Mouse (Mus musculus) limb, embryonic 14.5 days (tissue): ENCODE results near the gene Cabp1. TPM values are rescaled to one million over a fixed set of nuclear protein-coding genes. Genes with fewer than 3 reads are reported as not detected.

Experiments used
- ATAC-seq: fragments of 200-750 bp; cut with Nextera tagmentation; 2 replicates; pipeline ENCODE4 v1.8.0; 2017; ENCODE audit warnings: low read depth, moderate number of reproducible peaks, moderate TSS enrichment; ENCODE audit not compliant: low FRiP score
- DNase-seq: peaks from one replicate; pipeline ENCODE4 v3.0.0-alpha.2; 2015; ENCODE audit warnings: low spot score
- H3K27ac ChIP-seq: fragments of 300-500 bp; sonication (generic); replicated peaks from 2 replicates; pipeline ENCODE4 v1.5.1; 2014; ENCODE audit warnings: low read depth, mild to moderate bottlenecking, low read length, moderate library complexity, mixed read lengths
- H3K27me3 ChIP-seq: fragments of 300-500 bp; sonication (generic); 2 replicates; pipeline ENCODE4 v1.6.1; 2014; ENCODE audit warnings: low read length, mixed read lengths; ENCODE audit not compliant: control insufficient read depth, insufficient read depth
- H3K36me3 ChIP-seq: fragments of 300-500 bp; sonication (generic); 2 replicates; pipeline ENCODE4 v1.6.1; 2014; ENCODE audit warnings: mild to moderate bottlenecking, low read length, moderate library complexity, mixed read lengths; ENCODE audit not compliant: control insufficient read depth, insufficient read depth
- H3K4me1 ChIP-seq: fragments of 300-500 bp; sonication (generic); 2 replicates; pipeline ENCODE4 v1.6.1; 2014; ENCODE audit warnings: antibody characterized with exemption, low read length, mixed read lengths; ENCODE audit not compliant: control insufficient read depth, insufficient read depth
- H3K4me2 ChIP-seq: fragments of 300-500 bp; sonication (generic); replicated peaks from 2 replicates; pipeline ENCODE4 v1.6.1; 2014; ENCODE audit warnings: low read depth, mild to moderate bottlenecking, low read length, moderate library complexity; ENCODE audit not compliant: severe bottlenecking
- H3K4me3 ChIP-seq: fragments of 300-500 bp; sonication (generic); replicated peaks from 2 replicates; pipeline ENCODE4 v1.5.1; 2014; ENCODE audit warnings: low read length
- H3K9ac ChIP-seq: fragments of 300-500 bp; sonication (generic); 2 replicates; pipeline ENCODE4 v1.6.1; 2014; ENCODE audit warnings: mild to moderate bottlenecking, low read depth, low read length, moderate library complexity; ENCODE audit not compliant: severe bottlenecking
- H3K9me3 ChIP-seq: fragments of 300-500 bp; sonication (generic); 2 replicates; pipeline ENCODE4 v1.6.1; 2016; ENCODE audit warnings: low read length; ENCODE audit not compliant: control insufficient read depth
- POLR2A ChIP-seq: fragments of 200-500 bp; IDR thresholded peaks from 2 replicates; pipeline ENCODE4 v1.8.0; 2012; ENCODE audit warnings: inconsistent platforms, mild to moderate bottlenecking, moderate library complexity, borderline replicate concordance; ENCODE audit not compliant: insufficient read depth, insufficient read length; ENCODE audit errors: extremely low read depth
- WGBS: fragments of 180-500 bp; shearing (Covaris S2); extraction: QIAGEN DNeasy Blood & Tissue Kit; methylation state at CpG from one replicate; pipeline ENCODE4 v1.1.7; 2014; 5-methylcytosine and 5-hydroxymethylcytosine counted together
- polyA plus RNA-seq, 2 experiments: library from polyadenylated mRNA; depleted of rRNA in 1 of 2; stranded (reverse) in 1 of 2; unstranded in 1 of 2; fragments of >200 nt; fragmentation: Nextera tagmentation in 1 of 2; extraction: Ambion mirVana in 1 of 2; gene quantifications; 2 replicates each; pipeline versions ENCODE4 v1.2.1 to v1.2.3; 2012 to 2014

The Cabp1 gene
- polyA plus RNA-seq, 2 experiments = 1.5 to 4.7 TPM

- peaks cover 85% of the 10 kb centered on the region for H3K36me3 ChIP-seq
- TF ChIP-seq POLR2A = no peak
Observed at GRCm38 (mm10) chr5:115148378-115148777, 45.8 kb downstream of the Cabp1 start.

GRCm38 (mm10) chr5:115147388-115147787, 46.8 kb downstream of the Cabp1 start:
- WGBS = 89% methylated on average over 3 of the region's 3 CpGs
- no peaks in the 10 kb centered on the region for H3K9me3 ChIP-seq
- no peak for TF ChIP-seq POLR2A
- H3K36me3 ChIP-seq = peaks cover 75% of the 10 kb centered on the region
- no peak overlapping the region for H3K4me3 ChIP-seq
- H3K27ac ChIP-seq = no peak overlapping the region
- no peaks in the 10 kb centered on the region for H3K27me3 ChIP-seq
- no peak for ATAC-seq
- no peaks in the 10 kb centered on the region for H3K4me1 ChIP-seq
- H3K9ac ChIP-seq = no peak overlapping the region
- no peak for DNase-seq
- no peak overlapping the region for H3K4me2 ChIP-seq

More at GRCm38 (mm10) chr5:115148378-115148777, 45.8 kb downstream of the Cabp1 start:
- Histone ChIP-seq H3K27me3 (no peaks in the 10 kb centered on the region), H3K27ac (no peak overlapping the region), H3K9me3 (no peaks in the 10 kb centered on the region), H3K4me3 (no peak overlapping the region), H3K4me2 (no peak overlapping the region), H3K4me1 (peaks cover 8% of the 10 kb centered on the region), H3K9ac (no peak overlapping the region)
- 92% methylated on average over 8 of the region's 8 CpGs for WGBS
- ATAC-seq = no peak
- DNase-seq = no peak

- Histone ChIP-seq H3K27ac (no peak overlapping the region), H3K9ac (no peak overlapping the region), H3K4me1 (no peaks in the 10 kb centered on the region), H3K9me3 (no peaks in the 10 kb centered on the region), H3K27me3 (no peaks in the 10 kb centered on the region), H3K4me3 (no peak overlapping the region), H3K4me2 (no peak overlapping the region), H3K36me3 (peaks cover 71% of the 10 kb centered on the region)
- TF ChIP-seq POLR2A = no peak
- DNase-seq (no peak), ATAC-seq (no peak)
Observed at GRCm38 (mm10) chr5:115146747-115147130, 47.4 kb downstream of the Cabp1 start.

GRCm38 (mm10) chr5:115145976-115146746, 48.0 kb downstream of the Cabp1 start:
- Histone ChIP-seq H3K4me2 (no peak overlapping the region), H3K9me3 (no peaks in the 10 kb centered on the region), H3K4me3 (no peak overlapping the region), H3K27me3 (no peaks in the 10 kb centered on the region), H3K4me1 (no peaks in the 10 kb centered on the region), H3K27ac (no peak overlapping the region), H3K9ac (no peak overlapping the region), H3K36me3 (peaks cover 67% of the 10 kb centered on the region)
- DNase-seq (no peak), ATAC-seq (no peak)
- 80% methylated on average over 6 of the region's 6 CpGs for WGBS
- no peak for TF ChIP-seq POLR2A

- Histone ChIP-seq H3K27me3 (no peaks in the 10 kb centered on the region), H3K27ac (no peak overlapping the region), H3K9ac (no peak overlapping the region), H3K4me2 (no peak overlapping the region), H3K36me3 (peaks cover 60% of the 10 kb centered on the region), H3K4me3 (no peak overlapping the region), H3K9me3 (no peaks in the 10 kb centered on the region), H3K4me1 (no peaks in the 10 kb centered on the region)
- ATAC-seq (no peak), DNase-seq (no peak)
- WGBS = 86% methylated on average over 11 of the region's 11 CpGs
- TF ChIP-seq POLR2A = no peak
Observed at GRCm38 (mm10) chr5:115145253-115145968, 48.8 kb downstream of the Cabp1 start.
